ENCODE assay signal across 12 mouse cellular contexts in the genomic region with DNA sequence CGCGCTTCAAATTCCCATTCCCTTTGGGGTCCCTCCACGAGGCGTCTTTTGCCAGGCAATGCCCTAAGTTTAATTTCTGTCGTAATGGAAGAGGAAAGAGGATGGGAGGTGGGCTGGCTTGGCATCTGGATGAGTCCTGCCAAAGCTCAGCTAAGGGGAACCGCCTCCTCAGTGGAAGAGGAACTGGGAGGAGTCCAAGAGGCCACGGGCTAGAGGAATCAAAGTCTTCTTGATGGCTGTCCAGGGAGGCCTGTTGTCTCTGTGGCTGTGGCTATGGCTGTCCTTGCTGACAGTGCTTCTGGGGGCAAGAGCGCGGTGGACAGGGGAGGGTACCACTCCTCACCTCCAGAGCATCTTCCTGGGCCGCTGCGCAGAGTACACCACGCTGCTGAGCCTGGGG. TPM values are rescaled to one million over a fixed set of nuclear protein-coding genes. Genes with fewer than 3 reads are reported as not detected.
DNase-seq lines count a peak whose midpoint lies in the region; ATAC-seq and TF ChIP-seq lines count a peak whose summit lies in the region.
"Had no signal": no experiment of that assay in that cellular context is flagged by ENCODE, and none has a peak within 500 bp of the region (broad histone marks: within the 10 kb centered on the region; RNA-seq: fewer than 3 reads in every experiment).

Bst1 (plus strand) TSS at position 191 of the 400 bp plus-strand sequence.

- CTCF ChIA-PET in Patski (lab: Charles Lee) = interaction anchor here (1.0 to 1.8 kb wide), 3 partner anchors 22 to 44 kb away, joined by 3 to 6 read pairs (median 4); no protein-coding TSS in a partner anchor

- no peak within 1 kb of the TSS for H3K27ac ChIP-seq in hindbrain, embryonic 14.5 days
- H3K27ac ChIP-seq in hindbrain, embryonic 10.5 days = no peak within 1 kb of the TSS
- H3K27ac ChIP-seq: forebrain, embryonic 12.5 days had no signal

- 0 out of 2 replicates have a peak, but pooled peaks have one; percentile 31 for ATAC-seq in hindbrain, embryonic 14.5 days (ENCODE audit: low FRiP score)
- ATAC-seq in Patski = peak; percentile 33
- ATAC-seq in cerebellum, adult (ENCODE audit: insufficient number of reproducible peaks, low FRiP score, low TSS enrichment) = no peak
- ATAC-seq: CD4-positive, CD25-positive, alpha-beta regulatory T cell, adult 4 months had no signal

- H3K4me2 ChIP-seq in hindbrain, embryonic 14.5 days (replicated peaks) = no peak within 1 kb of the TSS
- H3K4me2 ChIP-seq: forebrain, embryonic 12.5 days had no signal

- no peaks in the 10 kb centered on the region for H3K9me3 ChIP-seq in hindbrain, embryonic 14.5 days (ENCODE audit: control insufficient read depth, low read length)
- H3K9me3 ChIP-seq in hindbrain, embryonic 10.5 days = no peaks in the 10 kb centered on the region
- H3K9me3 ChIP-seq: forebrain, embryonic 12.5 days had no signal

- H3K4me3 ChIP-seq in hindbrain, embryonic 14.5 days (replicated peaks; ENCODE audit: low read length) = no peak within 1 kb of the TSS
- no peak within 1 kb of the TSS for H3K4me3 ChIP-seq in hindbrain, embryonic 10.5 days
- H3K4me3 ChIP-seq: forebrain, embryonic 12.5 days had no signal

- POLR2A ChIA-PET in Patski (lab: Charles Lee) = interaction anchor here (0.8 to 1.3 kb wide), 2 partner anchors 20 to 44 kb away, joined by 3 to 5 read pairs; no protein-coding TSS in a partner anchor

- H3K9ac ChIP-seq in hindbrain, embryonic 14.5 days = no peak within 1 kb of the TSS
- H3K9ac ChIP-seq: forebrain, embryonic 12.5 days had no signal

- no peak for TF ChIP-seq CTCF in Patski (IDR thresholded peaks at IDR 0.05)

- 58% methylated on average over 12 of the region's 12 CpGs for WGBS in hindbrain, embryonic 14.5 days
- WGBS in hindbrain, embryonic 10.5 days = 44% methylated on average over 12 of the region's 12 CpGs

- in situ Hi-C loops in Patski (cut with MboI; ENCODE audit: low pct_unique_long_range_greater_than_20kb) = loop anchor here (5.0 kb wide), 1 partner anchor 36 kb away; no protein-coding TSS in a partner anchor

- no peak for DNase-seq in hindbrain, embryonic 14.5 days (ENCODE audit: low spot score)
- no peak for DNase-seq in hindbrain, embryonic 10.5 days (ENCODE audit: low spot score)
- DNase-seq in Patski (ENCODE audit: low read depth, low spot score) = no peak
- DNase-seq in kidney, postnatal 10 days = peak; percentile 25
- peak; percentile 49 for DNase-seq in lung, postnatal 36 days
- DNase-seq in testis, postnatal 10 days (ENCODE audit: low spot score) = no peak
- DNase-seq in Muller cell, postnatal 12 days (ENCODE audit: inconsistent ontology term) = no peak
- DNase-seq: cerebellum, postnatal 36 days; left cerebral cortex, postnatal 4 days had no signal

- no peaks in the 10 kb centered on the region for H3K27me3 ChIP-seq in hindbrain, embryonic 14.5 days (ENCODE audit: control insufficient read depth, insufficient read depth, low read length)
- H3K27me3 ChIP-seq in hindbrain, embryonic 10.5 days (ENCODE audit: insufficient read depth, poor library complexity, severe bottlenecking) = peaks cover 17% of the 10 kb centered on the region
- no peaks in the 10 kb centered on the region for H3K27me3 ChIP-seq in Patski
- H3K27me3 ChIP-seq: forebrain, embryonic 12.5 days had no signal

- no peaks in the 10 kb centered on the region for H3K4me1 ChIP-seq in hindbrain, embryonic 14.5 days (replicated peaks; ENCODE audit: control insufficient read depth, insufficient read depth, low read length)
- H3K4me1 ChIP-seq in hindbrain, embryonic 10.5 days (replicated peaks) = peaks cover 5% of the 10 kb centered on the region; the same call in 1 of the 2 replicates
- H3K4me1 ChIP-seq: forebrain, embryonic 12.5 days had no signal

- no peaks in the 10 kb centered on the region for H3K36me3 ChIP-seq in hindbrain, embryonic 14.5 days (replicated peaks; ENCODE audit: control insufficient read depth, insufficient read depth)
- no peaks in the 10 kb centered on the region for H3K36me3 ChIP-seq in hindbrain, embryonic 10.5 days
- H3K36me3 ChIP-seq: forebrain, embryonic 12.5 days had no signal

RNA-seq across cellular contexts. Expression of gene Bst1, which starts in this region (rescaled TPM):
- not detected in 2 replicates for polyA plus RNA-seq in hindbrain, embryonic 14.5 days (2014; fragmentation: Nextera tagmentation; extraction: Ambion mirVana)
- polyA plus RNA-seq in hindbrain, embryonic 10.5 days (2016; fragmentation: Nextera tagmentation; extraction: Ambion mirVana) = 0.14 TPM in 1 of 2 replicates, not detected in the other
- 864 TPM for polyA plus RNA-seq in Patski (2021)
- polyA plus RNA-seq: CD4-positive, CD25-positive, alpha-beta regulatory T cell, adult 4 months; forebrain, embryonic 12.5 days had no signal

Comparison
In these comparisons a context has a peak if more than half of its experiments do, and no peak if none do; other contexts are left out.
1. RNA of gene Bst1 (polyA plus RNA-seq): 864 TPM in Patski (single experiment); 0.14 TPM in hindbrain, embryonic 10.5 days and not detected in hindbrain, embryonic 14.5 days; every median in the first group is over 100 times any median in the second.
2. Peak in ATAC-seq in hindbrain, embryonic 14.5 days; RNA of the gene not detected or under 1 TPM.
3. DNase-seq: peak in kidney, postnatal 10 days (single experiment) and lung, postnatal 36 days (single experiment); none in hindbrain, embryonic 14.5 days (single experiment), hindbrain, embryonic 10.5 days (single experiment), Patski (single experiment), testis, postnatal 10 days (single experiment) and Muller cell, postnatal 12 days (single experiment).